Mouse (Mus musculus) 3T3-L1 (cell line): Measurements from ENCODE around the gene Manba.
A peak's percentile ranks its signal among the peaks of the same experiment; 100 is the strongest.

ENCODE experiments used
- DNase-seq: peaks from one replicate; pipeline ENCODE4 v3.0.0-alpha.2; 2015; ENCODE audit warnings: low read depth, low spot score

Gene Manba

GRCm38 (mm10) chr3:135529670-135530069, 44.3 kb downstream of the Manba start:
- DNase-seq = no peak

GRCm38 (mm10) chr3:135531762-135532161, 46.4 kb downstream of the Manba start:
- DNase-seq = no peak

- DNase-seq = peak; percentile 58
These were observed 48.7 kb downstream of the Manba start for GRCm38 (mm10) chr3:135534103-135534502.

GRCm38 (mm10) chr3:135546212-135546923, 61.0 kb downstream of the Manba start:
- no peak for DNase-seq

GRCm38 (mm10) chr3:135547298-135547697, 61.9 kb downstream of the Manba start:
- no peak for DNase-seq

GRCm38 (mm10) chr3:135552874-135553273, 67.5 kb downstream of the Manba start:
- no peak for DNase-seq

- no peak for DNase-seq
These were observed 69.8 kb downstream of the Manba start for GRCm38 (mm10) chr3:135555192-135555591.

- peak; percentile 45 for DNase-seq
These were observed 70.7 kb downstream of the Manba start for GRCm38 (mm10) chr3:135556052-135556587.

GRCm38 (mm10) chr3:135556851-135557662, 71.6 kb downstream of the Manba start:
- DNase-seq = no peak

GRCm38 (mm10) chr3:135562036-135562435, 76.6 kb downstream of the Manba start:
- DNase-seq = no peak

- DNase-seq = no peak
These were observed 77.8 kb downstream of the Manba start for GRCm38 (mm10) chr3:135563163-135563689.

GRCm38 (mm10) chr3:135564706-135565105, 79.3 kb downstream of the Manba start:
- DNase-seq = no peak

- DNase-seq = no peak
These were observed 79.9 kb downstream of the Manba start for GRCm38 (mm10) chr3:135565306-135565705.

- DNase-seq = no peak
These were observed 82.5 kb downstream of the Manba start for GRCm38 (mm10) chr3:135567888-135568287.

- no peak for DNase-seq
These were observed 83.2 kb downstream of the Manba start for GRCm38 (mm10) chr3:135568633-135569032.

GRCm38 (mm10) chr3:135571540-135571939, 86.1 kb downstream of the Manba start:
- DNase-seq = no peak

GRCm38 (mm10) chr3:135573051-135573450, 87.6 kb downstream of the Manba start:
- DNase-seq = no peak

GRCm38 (mm10) chr3:135575126-135575525, 89.7 kb downstream of the Manba start:
- peak; percentile 62 for DNase-seq

- DNase-seq = no peak
These were observed 93.3 kb downstream of the Manba start for GRCm38 (mm10) chr3:135578588-135579140.

GRCm38 (mm10) chr3:135579179-135579578, 93.8 kb downstream of the Manba start:
- DNase-seq = no peak

GRCm38 (mm10) chr3:135580439-135581275, 95.2 kb downstream of the Manba start:
- DNase-seq = no peak
